Mouse (Mus musculus): ENCODE data around the gene Cers1.
A peak's percentile ranks its signal among the peaks of the same experiment; 100 is the strongest.

Gene Cers1

DNA sequence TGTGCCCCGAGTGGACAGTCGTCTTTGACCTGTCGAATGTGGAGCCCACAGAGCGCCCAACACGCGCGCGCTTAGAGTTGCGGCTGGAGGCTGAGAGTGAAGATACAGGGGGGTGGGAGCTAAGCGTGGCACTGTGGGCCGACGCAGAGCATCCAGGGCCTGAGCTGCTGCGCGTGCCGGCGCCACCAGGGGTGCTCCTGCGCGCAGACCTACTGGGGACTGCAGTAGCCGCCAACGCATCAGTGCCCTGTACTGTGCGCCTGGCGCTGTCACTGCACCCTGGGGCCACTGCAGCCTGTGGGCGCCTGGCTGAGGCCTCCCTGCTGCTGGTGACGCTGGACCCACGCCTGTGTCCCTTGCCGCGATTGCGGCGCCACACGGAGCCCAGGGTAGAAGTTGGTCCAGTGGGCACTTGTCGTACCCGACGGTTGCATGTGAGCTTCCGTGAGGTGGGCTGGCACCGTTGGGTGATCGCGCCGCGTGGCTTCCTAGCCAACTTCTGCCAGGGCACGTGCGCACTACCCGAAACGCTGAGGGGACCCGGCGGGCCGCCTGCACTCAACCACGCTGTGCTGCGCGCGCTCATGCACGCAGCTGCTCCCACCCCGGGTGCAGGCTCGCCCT lies 15.3 kb downstream of the Cers1 start:
- Histone ChIP-seq H3K36me3 (ENCODE audit: control insufficient read depth, insufficient read depth, low read length, poor library complexity, severe bottlenecking) (peaks cover 22% of the 10 kb centered on the region), H3K27me3 (ENCODE audit: control insufficient read depth, insufficient read depth, low read length, poor library complexity, severe bottlenecking) (no peaks in the 10 kb centered on the region)
- DNase-seq (ENCODE audit: low read depth, low spot score) = no peak

DNA sequence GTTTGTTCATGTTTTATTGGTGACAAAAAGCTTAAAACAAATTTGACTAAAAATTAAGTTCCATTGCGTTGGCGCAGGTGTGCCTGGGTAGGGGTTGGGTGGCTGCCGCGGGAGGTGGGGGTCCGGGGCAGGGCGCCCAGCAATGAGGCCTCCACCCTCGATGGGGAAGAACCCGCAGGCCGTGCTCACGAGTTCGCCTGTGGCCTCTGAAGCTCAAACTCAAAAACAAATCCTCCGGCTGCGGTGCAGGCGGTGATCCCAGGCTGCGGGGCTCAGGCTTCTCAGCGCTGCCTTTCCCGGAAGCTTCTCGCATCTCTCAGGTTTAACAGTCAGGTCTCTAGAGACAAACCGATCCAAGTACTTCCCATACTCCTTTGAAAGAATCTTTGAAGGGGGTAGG lies 16.0 kb downstream of the Cers1 start:
- peaks cover 24% of the 10 kb centered on the region for H3K36me3 ChIP-seq (ENCODE audit: control insufficient read depth, insufficient read depth, low read length, poor library complexity, severe bottlenecking)
- no peak for DNase-seq (ENCODE audit: low read depth, low spot score)
- H3K27me3 ChIP-seq (ENCODE audit: control insufficient read depth, insufficient read depth, low read length, poor library complexity, severe bottlenecking) = no peaks in the 10 kb centered on the region

DNA sequence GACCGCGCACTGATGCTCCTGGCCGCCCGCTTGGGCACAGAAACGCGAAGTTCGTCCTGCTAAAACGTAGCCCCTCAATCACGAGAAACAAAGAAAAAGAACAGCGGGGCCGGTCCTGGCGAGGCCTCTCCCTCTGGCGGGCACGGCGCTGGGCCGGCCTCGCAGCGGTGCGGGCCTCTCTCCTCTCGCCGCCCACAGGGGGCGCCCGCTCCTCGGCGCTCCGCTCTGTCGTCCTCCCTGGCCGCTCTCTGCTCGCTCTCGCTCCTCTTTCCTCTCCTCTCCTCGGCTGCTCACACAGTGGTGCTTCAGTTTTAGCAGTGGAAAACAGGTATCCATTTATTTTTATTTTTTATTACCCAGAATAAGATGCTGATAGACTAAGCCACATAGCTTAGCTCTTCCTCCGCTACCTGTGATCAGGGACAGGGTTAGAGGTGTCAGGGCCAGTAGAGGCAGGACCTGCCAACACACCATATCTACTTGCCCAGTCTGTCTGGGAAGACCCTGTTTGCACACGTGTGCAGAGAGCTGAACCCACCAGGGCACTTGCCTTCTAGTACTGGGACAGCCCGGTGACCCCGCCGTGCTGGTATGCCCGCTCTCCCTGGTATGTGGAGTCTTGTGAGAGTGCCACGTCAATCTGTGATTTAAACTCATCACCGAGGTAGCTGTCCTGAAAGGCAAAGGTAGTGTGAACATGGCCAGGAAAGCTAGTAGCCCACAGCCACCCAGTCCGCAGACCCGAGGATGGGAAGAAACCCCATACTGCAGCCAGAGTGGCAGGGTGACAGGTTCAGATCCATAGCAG lies 16.7 kb downstream of the Cers1 start:
- Histone ChIP-seq H3K36me3 (ENCODE audit: control insufficient read depth, insufficient read depth, low read length, poor library complexity, severe bottlenecking) (peaks cover 26% of the 10 kb centered on the region), H3K27me3 (ENCODE audit: control insufficient read depth, insufficient read depth, low read length, poor library complexity, severe bottlenecking) (no peaks in the 10 kb centered on the region)
- peak; percentile 22 for DNase-seq (ENCODE audit: low read depth, low spot score)

DNA sequence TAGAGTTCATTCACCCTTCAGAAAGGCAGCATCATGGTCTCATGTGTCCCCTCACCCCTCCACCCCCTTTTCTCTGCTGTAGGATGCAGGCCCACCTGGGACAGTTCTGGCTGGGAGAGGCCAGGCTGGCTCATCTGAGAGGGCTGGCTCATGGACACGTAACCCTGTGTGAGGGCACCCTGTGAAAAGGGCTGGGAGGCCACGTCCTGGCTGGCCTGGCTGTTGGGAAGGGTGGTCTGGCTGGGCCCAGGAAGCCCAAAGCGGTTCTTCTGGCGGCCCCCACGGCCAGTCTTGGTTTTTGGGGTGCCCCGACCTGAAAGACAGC lies 17.3 kb downstream of the Cers1 start:
- no peaks in the 10 kb centered on the region for H3K27me3 ChIP-seq (ENCODE audit: control insufficient read depth, insufficient read depth, low read length, poor library complexity, severe bottlenecking)
- H3K36me3 ChIP-seq (ENCODE audit: control insufficient read depth, insufficient read depth, low read length, poor library complexity, severe bottlenecking) = peaks cover 28% of the 10 kb centered on the region
- DNase-seq (ENCODE audit: low read depth, low spot score) = no peak

DNA sequence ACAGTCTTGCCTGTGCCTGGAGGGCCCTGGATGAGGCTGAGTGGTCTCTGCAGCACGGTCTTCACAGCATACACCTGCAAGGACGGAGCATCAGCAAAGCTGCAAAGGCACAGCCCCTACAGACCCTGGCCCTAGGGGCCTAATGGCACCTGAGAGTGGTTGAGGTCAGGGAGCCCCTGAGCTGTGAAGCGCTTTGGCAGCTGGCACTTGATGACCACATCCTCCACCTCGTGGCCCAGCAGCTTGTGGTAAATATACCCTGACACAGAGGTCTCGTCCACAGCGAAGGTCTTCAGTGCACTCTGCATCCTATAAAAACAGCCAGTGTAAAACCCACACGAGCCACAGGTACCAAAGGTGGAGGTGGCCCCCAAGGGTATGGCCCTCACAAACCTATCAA lies 23.4 kb downstream of the Cers1 start:
- Histone ChIP-seq H3K27me3 (ENCODE audit: control insufficient read depth, insufficient read depth, low read length, poor library complexity, severe bottlenecking) (no peaks in the 10 kb centered on the region), H3K36me3 (ENCODE audit: control insufficient read depth, insufficient read depth, low read length, poor library complexity, severe bottlenecking) (peaks cover 16% of the 10 kb centered on the region)
- DNase-seq (ENCODE audit: low read depth, low spot score) = no peak

DNA sequence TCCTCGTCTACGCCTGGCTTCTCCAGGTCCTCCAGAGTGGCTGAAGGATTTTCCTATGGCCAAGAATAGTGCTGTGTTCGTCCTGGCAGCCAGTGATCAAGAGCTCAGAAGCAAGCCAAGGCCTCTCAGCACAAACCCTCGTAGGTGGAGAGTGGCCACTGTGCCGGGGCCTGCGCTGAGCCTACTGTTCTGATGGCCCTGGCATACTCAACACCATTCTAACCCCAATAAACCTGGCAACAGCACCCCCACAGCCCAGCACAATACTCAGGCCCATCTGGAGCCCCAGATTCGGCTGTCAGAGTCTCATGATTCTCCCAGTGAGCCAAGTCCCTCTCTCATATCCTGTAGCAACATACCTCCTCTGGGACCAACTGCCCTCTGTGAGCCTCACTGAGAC lies 25.1 kb downstream of the Cers1 start:
- Histone ChIP-seq H3K36me3 (ENCODE audit: control insufficient read depth, insufficient read depth, low read length, poor library complexity, severe bottlenecking) (peaks cover 12% of the 10 kb centered on the region), H3K27me3 (ENCODE audit: control insufficient read depth, insufficient read depth, low read length, poor library complexity, severe bottlenecking) (no peaks in the 10 kb centered on the region)
- no peak for DNase-seq (ENCODE audit: low read depth, low spot score)

DNA sequence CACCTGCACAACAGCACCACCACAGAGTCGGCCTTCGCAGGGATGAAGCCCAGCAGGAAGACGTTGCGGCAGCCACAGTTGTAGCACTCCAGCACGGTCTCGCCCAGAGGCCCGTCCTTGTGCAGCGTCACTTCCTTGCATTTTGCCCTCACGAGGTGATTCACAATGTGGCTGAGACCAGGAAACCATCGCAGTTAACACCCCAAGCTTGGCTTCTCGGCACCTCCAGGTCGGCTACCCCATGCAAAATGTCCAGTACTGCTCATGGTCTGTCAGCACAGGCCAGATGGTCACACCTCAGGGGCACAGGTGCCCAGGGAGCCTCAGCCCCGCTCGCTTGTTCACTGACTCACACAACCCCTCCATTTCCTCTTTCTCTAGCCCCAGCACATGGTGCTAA lies 26.4 kb downstream of the Cers1 start:
- no peak for DNase-seq (ENCODE audit: low read depth, low spot score)
- H3K36me3 ChIP-seq (ENCODE audit: control insufficient read depth, insufficient read depth, low read length, poor library complexity, severe bottlenecking) = peaks cover 8% of the 10 kb centered on the region
- H3K27me3 ChIP-seq (ENCODE audit: control insufficient read depth, insufficient read depth, low read length, poor library complexity, severe bottlenecking) = no peaks in the 10 kb centered on the region

DNA sequence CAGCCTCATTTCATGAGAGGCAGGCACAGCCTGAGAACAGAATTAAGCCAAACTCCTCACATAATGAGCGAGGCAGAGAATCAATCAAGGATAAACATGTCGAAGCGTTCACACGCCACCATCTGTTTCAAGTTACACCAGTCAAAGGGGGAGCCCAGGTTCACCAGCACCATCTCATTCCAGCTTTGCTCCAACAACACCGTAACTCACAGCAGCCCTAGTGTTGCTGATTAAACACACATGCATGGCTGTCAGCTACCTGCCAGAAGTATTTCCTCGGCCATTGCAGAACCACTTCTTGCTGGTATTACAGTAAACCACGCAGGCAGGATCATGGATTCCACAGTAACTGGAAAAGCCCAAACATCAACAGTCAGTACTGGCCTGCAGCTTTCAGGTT lies 27.5 kb downstream of the Cers1 start:
- no peaks in the 10 kb centered on the region for H3K27me3 ChIP-seq (ENCODE audit: control insufficient read depth, insufficient read depth, low read length, poor library complexity, severe bottlenecking)
- DNase-seq (ENCODE audit: low read depth, low spot score) = no peak
- peaks cover 6% of the 10 kb centered on the region for H3K36me3 ChIP-seq (ENCODE audit: control insufficient read depth, insufficient read depth, low read length, poor library complexity, severe bottlenecking)

DNA sequence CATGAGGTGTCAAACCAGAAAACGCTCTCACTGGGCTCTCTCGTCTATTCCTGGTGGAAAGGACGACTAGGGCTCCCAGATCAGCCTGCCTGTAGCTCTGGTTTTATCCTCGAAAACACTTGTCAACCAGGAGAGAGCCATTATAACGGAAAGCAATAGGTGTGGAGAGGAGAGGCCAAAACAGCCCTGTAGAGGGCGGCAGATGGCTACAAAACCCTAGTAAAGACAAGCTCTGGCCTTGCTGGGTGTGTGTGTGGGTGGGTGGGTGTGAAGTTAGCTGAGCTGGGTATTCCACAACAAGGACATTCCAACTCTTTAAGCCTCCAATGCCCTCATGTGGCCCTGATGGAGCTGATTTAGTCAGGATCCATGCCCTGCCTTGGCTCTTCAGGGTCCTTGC lies 28.1 kb downstream of the Cers1 start:
- H3K36me3 ChIP-seq (ENCODE audit: control insufficient read depth, insufficient read depth, low read length, poor library complexity, severe bottlenecking) = peaks cover 6% of the 10 kb centered on the region
- H3K27me3 ChIP-seq (ENCODE audit: control insufficient read depth, insufficient read depth, low read length, poor library complexity, severe bottlenecking) = no peaks in the 10 kb centered on the region
- DNase-seq (ENCODE audit: low read depth, low spot score) = peak; percentile 51

DNA sequence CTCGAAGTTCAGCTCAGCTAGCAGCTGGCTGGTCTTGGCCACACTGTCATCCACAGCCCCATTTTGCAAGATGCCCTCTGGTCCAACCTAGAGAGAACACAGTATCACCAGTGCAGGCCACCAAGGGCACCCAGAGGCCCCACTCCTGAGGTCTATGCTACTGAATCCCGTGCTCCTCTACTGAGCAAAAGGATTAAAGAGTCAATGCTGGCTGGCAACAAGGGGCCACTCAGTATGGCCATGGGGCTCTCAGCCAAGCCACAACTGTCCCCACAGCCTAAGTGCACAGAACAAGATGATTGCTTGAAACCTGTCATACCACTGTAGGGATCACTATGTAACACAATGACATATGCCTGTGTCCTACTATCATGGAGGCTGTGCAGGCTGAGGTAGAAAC lies 28.7 kb downstream of the Cers1 start:
- H3K27me3 ChIP-seq (ENCODE audit: control insufficient read depth, insufficient read depth, low read length, poor library complexity, severe bottlenecking) = no peaks in the 10 kb centered on the region

DNA sequence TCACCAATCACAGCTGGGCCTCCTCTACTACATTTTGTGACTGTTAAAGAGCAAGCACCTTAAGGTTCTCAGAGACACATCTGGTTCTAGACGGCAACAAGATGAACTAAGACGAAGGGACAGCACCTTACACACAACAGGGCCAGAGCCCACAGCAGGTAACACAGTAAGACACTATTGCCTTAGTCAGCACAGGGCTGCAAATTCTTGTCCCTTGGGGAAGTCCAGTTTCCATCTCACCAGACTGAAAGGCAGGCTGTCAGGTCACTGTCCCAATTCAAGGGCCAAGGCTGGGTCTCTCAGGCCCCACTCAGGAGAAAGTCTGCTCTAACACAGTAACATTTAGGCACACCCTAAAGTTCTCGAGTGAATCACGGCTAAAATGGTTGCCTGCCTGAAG lies 31.9 kb downstream of the Cers1 start:
- Histone ChIP-seq H3K27me3 (ENCODE audit: control insufficient read depth, insufficient read depth, low read length, poor library complexity, severe bottlenecking) (no peaks in the 10 kb centered on the region), H3K36me3 (ENCODE audit: control insufficient read depth, insufficient read depth, low read length, poor library complexity, severe bottlenecking) (peaks cover 2% of the 10 kb centered on the region; the same call in 1 of the 2 replicates)
- no peak for DNase-seq (ENCODE audit: low read depth, low spot score)

More for the DNA sequence above, 28.7 kb downstream of the Cers1 start:
- H3K36me3 ChIP-seq (ENCODE audit: control insufficient read depth, insufficient read depth, low read length, poor library complexity, severe bottlenecking) = peaks cover 6% of the 10 kb centered on the region
- DNase-seq (ENCODE audit: low read depth, low spot score) = no peak

DNA sequence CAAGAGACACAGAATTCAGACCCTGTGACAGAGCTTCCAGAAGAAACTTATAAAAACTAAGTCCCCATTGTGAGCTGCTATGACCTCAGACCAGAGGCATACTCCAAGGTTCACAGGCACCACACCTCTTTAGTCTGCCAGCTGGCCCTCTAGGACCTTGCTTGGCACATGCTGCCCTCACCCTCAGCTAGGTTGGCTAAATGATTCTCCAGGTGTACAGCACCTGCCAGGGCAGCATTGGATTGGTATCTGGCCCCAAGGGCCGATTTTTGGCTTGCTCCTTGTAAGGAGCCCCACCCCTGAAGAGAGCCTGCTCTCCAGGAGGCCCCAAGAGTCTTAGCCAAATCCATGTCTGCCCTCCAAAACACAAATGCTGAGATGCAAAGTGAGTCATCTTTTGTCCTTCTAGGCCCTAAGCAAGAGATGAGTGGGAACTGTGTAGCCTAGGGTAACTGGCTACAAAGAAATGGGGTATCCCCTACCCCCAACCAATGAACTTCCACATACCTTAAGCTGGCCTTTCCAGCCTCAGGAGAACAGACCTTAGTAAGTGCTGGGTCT lies 32.4 kb downstream of the Cers1 start:
- Histone ChIP-seq H3K36me3 (ENCODE audit: control insufficient read depth, insufficient read depth, low read length, poor library complexity, severe bottlenecking) (no peaks in the 10 kb centered on the region; the same call in 1 of the 2 replicates), H3K27me3 (ENCODE audit: control insufficient read depth, insufficient read depth, low read length, poor library complexity, severe bottlenecking) (no peaks in the 10 kb centered on the region)
- no peak for DNase-seq (ENCODE audit: low read depth, low spot score)

DNA sequence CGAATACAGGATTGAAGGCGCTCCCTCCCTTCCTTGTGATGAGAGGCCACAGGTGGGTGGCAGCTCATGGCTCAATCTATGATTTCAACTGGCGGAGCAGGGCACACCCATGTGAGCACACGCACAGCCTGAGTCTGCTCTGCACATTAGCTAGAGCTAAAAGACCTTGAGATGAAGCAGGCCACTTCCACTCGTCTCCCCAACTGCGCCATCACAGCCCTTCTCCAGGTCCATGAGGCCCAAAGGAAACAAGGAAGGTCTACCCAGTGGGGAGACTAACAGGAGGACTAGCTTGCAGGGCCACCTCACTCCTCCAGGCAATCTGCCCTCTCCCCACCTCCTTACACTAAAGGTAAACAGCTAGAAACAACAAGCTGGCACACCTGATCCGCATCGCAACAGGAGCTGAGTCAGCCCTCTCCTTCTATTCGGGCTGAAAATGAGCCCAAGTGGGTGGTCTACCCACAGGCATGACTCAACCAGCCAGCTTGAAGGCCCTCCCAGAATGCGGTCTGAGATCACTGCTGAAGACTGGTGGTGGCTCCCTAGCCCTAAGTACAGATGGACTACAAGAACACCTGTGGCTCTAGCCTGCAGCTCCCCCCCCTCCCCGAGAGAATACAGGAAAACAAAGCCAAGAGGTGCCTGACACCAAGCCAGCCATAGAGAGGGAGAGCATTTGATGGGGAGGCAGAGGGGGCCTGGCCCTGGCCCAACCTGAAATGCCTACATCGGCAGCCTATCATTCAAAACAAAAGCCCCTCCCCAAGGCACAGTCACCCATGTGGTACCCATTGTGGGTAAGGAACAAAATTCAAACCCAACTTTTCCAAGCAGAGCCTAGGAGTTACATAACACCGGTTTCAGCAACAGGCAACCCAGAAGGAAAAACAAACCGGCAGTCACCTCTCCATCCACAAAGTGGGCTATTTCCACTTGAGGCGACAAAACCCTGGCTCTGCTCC lies 35.7 kb downstream of the Cers1 start:
- Histone ChIP-seq H3K27me3 (ENCODE audit: control insufficient read depth, insufficient read depth, low read length, poor library complexity, severe bottlenecking) (no peaks in the 10 kb centered on the region), H3K36me3 (ENCODE audit: control insufficient read depth, insufficient read depth, low read length, poor library complexity, severe bottlenecking) (no peaks in the 10 kb centered on the region; the same call in 1 of the 2 replicates)
- DNase-seq (ENCODE audit: low read depth, low spot score) = no peak

DNA sequence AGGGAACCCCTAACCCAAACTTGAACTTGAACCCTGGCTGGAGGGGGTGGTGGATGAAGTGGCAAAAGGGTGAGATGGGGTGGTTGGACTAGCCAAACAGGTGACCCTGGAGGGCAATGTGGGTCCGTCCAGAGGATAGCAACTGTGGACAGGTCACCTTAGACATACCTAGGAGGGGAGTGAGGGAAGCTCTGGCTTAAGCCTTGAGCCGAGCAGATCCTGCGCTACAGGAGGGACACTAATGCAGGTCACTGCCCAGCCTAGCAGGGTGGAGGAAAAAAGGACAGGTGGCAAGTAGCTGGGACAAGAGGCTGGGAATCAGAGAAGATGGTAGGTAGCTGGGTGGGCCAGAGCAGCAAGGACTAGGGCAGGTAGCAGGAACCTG lies 36.4 kb downstream of the Cers1 start:
- no peak for DNase-seq (ENCODE audit: low read depth, low spot score)
- H3K36me3 ChIP-seq (ENCODE audit: control insufficient read depth, insufficient read depth, low read length, poor library complexity, severe bottlenecking) = no peaks in the 10 kb centered on the region; the same call in 1 of the 2 replicates

More for the DNA sequence above, 36.4 kb downstream of the Cers1 start:
- H3K27me3 ChIP-seq (ENCODE audit: control insufficient read depth, insufficient read depth, low read length, poor library complexity, severe bottlenecking) = no peaks in the 10 kb centered on the region
